Mouse (Mus musculus) heart, embryonic 16.5 days (tissue): Measurements from ENCODE around the gene Sorcs2. TPM values are rescaled to one million over a fixed set of nuclear protein-coding genes. Genes with fewer than 3 reads are reported as not detected.
"Not testable (repeated sequence)": the region's sequence is repeated elsewhere in the genome, so short reads cannot be mapped to it uniquely, and the experiment has no call there.

ENCODE experiments used
- ATAC-seq: fragments of 200-750 bp; cut with Nextera tagmentation; replicated peaks from 2 replicates; pipeline ENCODE4 v1.8.0; 2017; ENCODE audit warnings: moderate number of reproducible peaks; ENCODE audit not compliant: insufficient read depth, low FRiP score; ENCODE audit errors: extremely low read depth
- H3K27ac ChIP-seq: fragments of 300-500 bp; sonication (generic); 2 replicates; pipeline ENCODE4 v1.5.1; 2014; ENCODE audit warnings: mild to moderate bottlenecking, low read length, control low read depth, moderate library complexity
- H3K27me3 ChIP-seq: fragments of 300-500 bp; sonication (generic); 2 replicates; pipeline ENCODE4 v1.6.1; 2014; ENCODE audit warnings: low read length, mixed read lengths; ENCODE audit not compliant: control insufficient read depth, insufficient read depth
- H3K36me3 ChIP-seq: fragments of 300-500 bp; sonication (generic); 2 replicates; pipeline ENCODE4 v1.6.1; 2014; ENCODE audit not compliant: control insufficient read depth, insufficient read depth
- H3K4me1 ChIP-seq: fragments of 300-500 bp; sonication (generic); 2 replicates; pipeline ENCODE4 v1.6.1; 2014; ENCODE audit warnings: low read length, mixed read lengths; ENCODE audit not compliant: control insufficient read depth, insufficient read depth
- H3K4me2 ChIP-seq: fragments of 300-500 bp; sonication (generic); 2 replicates; pipeline ENCODE4 v1.6.1; 2014; ENCODE audit warnings: low read depth, mild to moderate bottlenecking, control low read depth, low read length
- H3K4me3 ChIP-seq: fragments of 300-500 bp; sonication (generic); 2 replicates; pipeline ENCODE4 v1.5.1; 2014; ENCODE audit warnings: mild to moderate bottlenecking, control low read depth, low read length
- H3K9ac ChIP-seq: fragments of 300-500 bp; sonication (generic); 2 replicates; pipeline ENCODE4 v1.6.1; 2014; ENCODE audit warnings: low read length, control low read depth
- H3K9me3 ChIP-seq: fragments of 300-500 bp; sonication (generic); replicated peaks from 2 replicates; pipeline ENCODE4 v1.6.1; 2016; ENCODE audit warnings: low read length; ENCODE audit not compliant: control insufficient read depth
- WGBS: fragments of 180-500 bp; shearing (Covaris S2); extraction: QIAGEN DNeasy Blood & Tissue Kit; methylation state at CpG from one replicate; pipeline ENCODE4 v1.1.7; 2014; 5-methylcytosine and 5-hydroxymethylcytosine counted together
- polyA plus RNA-seq: library from polyadenylated mRNA; unstranded; fragments of >200 nt; fragmentation: Nextera tagmentation; extraction: Ambion mirVana; gene quantifications from 2 replicates; pipeline ENCODE4 v1.2.1, GENCODE M21; 2015

Gene Sorcs2
- polyA plus RNA-seq, 1 experiment from 2014 or later = 8.2 TPM

GRCm38 (mm10) chr5:36396491-36397383 is 1.2 kb downstream of the Sorcs2 start:
- peak overlapping the region; percentile 74 for H3K9ac ChIP-seq
- H3K4me2 ChIP-seq = peak overlapping the region; percentile 97
- H3K4me3 ChIP-seq = peak overlapping the region; percentile 60
- H3K36me3 ChIP-seq = no peaks in the 10 kb centered on the region
- peaks cover 7% of the 10 kb centered on the region; the same call in 1 of the 2 replicates for H3K27me3 ChIP-seq
- no peaks in the 10 kb centered on the region for H3K9me3 ChIP-seq
- H3K27ac ChIP-seq = no peak overlapping the region; the same call in 1 of the 2 replicates
- peak; percentile 15; the same call in 1 of the 2 replicates for ATAC-seq
- 7% methylated on average over 18 of the region's 18 CpGs for WGBS
- peaks cover 15% of the 10 kb centered on the region for H3K4me1 ChIP-seq

- no peak overlapping the region for H3K27ac ChIP-seq
- no peak for ATAC-seq
Measured at GRCm38 (mm10) chr5:36396011-36396410, 1.9 kb downstream of the Sorcs2 start.

GRCm38 (mm10) chr5:36394840-36395515 is 3.0 kb downstream of the Sorcs2 start:
- peaks cover 15% of the 10 kb centered on the region for H3K4me1 ChIP-seq

More at GRCm38 (mm10) chr5:36396011-36396410, 1.9 kb downstream of the Sorcs2 start:
- Histone ChIP-seq H3K36me3 (no peaks in the 10 kb centered on the region), H3K4me3 (no peak overlapping the region), H3K27me3 (peaks cover 7% of the 10 kb centered on the region; the same call in 1 of the 2 replicates), H3K9me3 (no peaks in the 10 kb centered on the region), H3K4me1 (peaks cover 15% of the 10 kb centered on the region), H3K9ac (no peak overlapping the region), H3K4me2 (peak overlapping the region; percentile 97)
- 66% methylated on average over 3 of the region's 3 CpGs for WGBS

GRCm38 (mm10) chr5:36391751-36392150 is 6.2 kb downstream of the Sorcs2 start:
- Histone ChIP-seq H3K36me3 (no peaks in the 10 kb centered on the region), H3K9ac (no peak overlapping the region), H3K4me1 (peaks cover 15% of the 10 kb centered on the region), H3K27me3 (no peaks in the 10 kb centered on the region; the same call in 1 of the 2 replicates), H3K9me3 (no peaks in the 10 kb centered on the region), H3K27ac (no peak overlapping the region), H3K4me3 (no peak overlapping the region), H3K4me2 (no peak overlapping the region)
- no peak for ATAC-seq
- WGBS = 86% methylated on average over 4 of the region's 4 CpGs

More at GRCm38 (mm10) chr5:36394840-36395515, 3.0 kb downstream of the Sorcs2 start:
- H3K4me3 ChIP-seq = no peak overlapping the region
- no peaks in the 10 kb centered on the region for H3K36me3 ChIP-seq
- ATAC-seq = no peak
- 47% methylated on average over 11 of the region's 11 CpGs for WGBS
- no peaks in the 10 kb centered on the region for H3K9me3 ChIP-seq
- no peak overlapping the region for H3K4me2 ChIP-seq
- H3K9ac ChIP-seq = no peak overlapping the region
- H3K27ac ChIP-seq = no peak overlapping the region
- peaks cover 5% of the 10 kb centered on the region; the same call in 1 of the 2 replicates for H3K27me3 ChIP-seq

GRCm38 (mm10) chr5:36390591-36390927 is 7.4 kb downstream of the Sorcs2 start:
- H3K4me3 ChIP-seq, ATAC-seq, H3K27ac ChIP-seq, H3K27me3 ChIP-seq, H3K9me3 ChIP-seq, H3K4me2 ChIP-seq, H3K9ac ChIP-seq, H3K36me3 ChIP-seq: not testable (repeated sequence)
- peaks cover 20% of the 10 kb centered on the region for H3K4me1 ChIP-seq

- Histone ChIP-seq H3K27ac (peak overlapping the region; percentile 26), H3K4me2 (no peak overlapping the region), H3K36me3 (no peaks in the 10 kb centered on the region), H3K27me3 (no peaks in the 10 kb centered on the region), H3K9ac (no peak overlapping the region), H3K4me1 (peaks cover 19% of the 10 kb centered on the region), H3K9me3 (no peaks in the 10 kb centered on the region), H3K4me3 (no peak overlapping the region)
- no peak for ATAC-seq
- WGBS = 59% methylated on average over 9 of the region's 9 CpGs
Measured at GRCm38 (mm10) chr5:36389731-36390590, 8.0 kb downstream of the Sorcs2 start.

GRCm38 (mm10) chr5:36385062-36385461 is 12.9 kb downstream of the Sorcs2 start:
- Histone ChIP-seq H3K9me3 (no peaks in the 10 kb centered on the region), H3K4me2 (peak overlapping the region; percentile 45), H3K27ac (peak overlapping the region; percentile 93), H3K36me3 (no peaks in the 10 kb centered on the region), H3K27me3 (no peaks in the 10 kb centered on the region), H3K4me3 (no peak overlapping the region; the same call in 1 of the 2 replicates), H3K4me1 (peaks cover 38% of the 10 kb centered on the region), H3K9ac (peak overlapping the region; percentile 21; the same call in 1 of the 2 replicates)
- 9% methylated on average over 5 of the region's 5 CpGs for WGBS
- peak; percentile 90 for ATAC-seq

- Histone ChIP-seq H3K9ac (no peak overlapping the region), H3K27me3 (no peaks in the 10 kb centered on the region), H3K36me3 (no peaks in the 10 kb centered on the region), H3K4me2 (no peak overlapping the region), H3K4me1 (peaks cover 47% of the 10 kb centered on the region), H3K27ac (no peak overlapping the region), H3K4me3 (no peak overlapping the region), H3K9me3 (no peaks in the 10 kb centered on the region)
- no peak for ATAC-seq
- WGBS = 82% methylated on average over 4 of the region's 4 CpGs
Measured at GRCm38 (mm10) chr5:36383431-36383830, 14.5 kb downstream of the Sorcs2 start.
